Mouse (Mus musculus) heart, embryonic 11.5 days (tissue): ENCODE data around the gene Snx11. TPM values are rescaled to one million over a fixed set of nuclear protein-coding genes. Genes with fewer than 3 reads are reported as not detected.

Experiments used
- ATAC-seq: fragments of 200-750 bp; cut with Nextera tagmentation; replicated peaks from 2 replicates; pipeline ENCODE4 v1.8.0; 2017; ENCODE audit warnings: moderate library complexity; ENCODE audit not compliant: insufficient number of reproducible peaks, low FRiP score, low TSS enrichment
- H3K27ac ChIP-seq: fragments of 300-500 bp; sonication (generic); 2 replicates; pipeline ENCODE4 v1.5.1; 2014; ENCODE audit warnings: mild to moderate bottlenecking, low read depth, low read length
- H3K27me3 ChIP-seq: fragments of 300-500 bp; sonication (generic); 2 replicates; pipeline ENCODE4 v1.6.1; 2014; ENCODE audit warnings: mild to moderate bottlenecking, low read length, mixed read lengths; ENCODE audit not compliant: control insufficient read depth, insufficient read depth
- H3K36me3 ChIP-seq: fragments of 300-500 bp; sonication (generic); 2 replicates; pipeline ENCODE4 v1.6.1; 2014; ENCODE audit warnings: mild to moderate bottlenecking, low read length, moderate library complexity, mixed read lengths; ENCODE audit not compliant: control insufficient read depth, insufficient read depth
- H3K4me1 ChIP-seq: fragments of 300-500 bp; sonication (generic); 2 replicates; pipeline ENCODE4 v1.6.1; 2014; ENCODE audit warnings: low read length; ENCODE audit not compliant: control insufficient read depth, insufficient read depth
- H3K4me2 ChIP-seq: fragments of 300-500 bp; sonication (generic); 2 replicates; pipeline ENCODE4 v1.6.1; 2014; ENCODE audit warnings: mild to moderate bottlenecking, moderate library complexity
- H3K4me3 ChIP-seq: fragments of 300-500 bp; sonication (generic); 2 replicates; pipeline ENCODE4 v1.5.1; 2014; ENCODE audit warnings: low read depth, low read length
- H3K9ac ChIP-seq: fragments of 300-500 bp; sonication (generic); 2 replicates; pipeline ENCODE4 v1.6.1; 2014; ENCODE audit warnings: mild to moderate bottlenecking, low read depth, low read length, moderate library complexity
- H3K9me3 ChIP-seq: fragments of 300-500 bp; sonication (generic); replicated peaks from 2 replicates; pipeline ENCODE4 v1.6.1; 2016; ENCODE audit warnings: low read length; ENCODE audit not compliant: control insufficient read depth
- WGBS: fragments of 180-500 bp; shearing (Covaris S2); extraction: QIAGEN DNeasy Blood & Tissue Kit; methylation state at CpG from one replicate; pipeline ENCODE4 v1.1.7; 2014; ENCODE audit not compliant: insufficient replicate concordance; 5-methylcytosine and 5-hydroxymethylcytosine counted together
- polyA plus RNA-seq: library from polyadenylated mRNA; unstranded; fragments of >200 nt; fragmentation: Nextera tagmentation; extraction: Ambion mirVana; gene quantifications from 2 replicates; pipeline ENCODE4 v1.2.1, GENCODE M21; 2014

Snx11 gene
- polyA plus RNA-seq, 1 experiment from 2014 or later = 7.0 TPM

DNA sequence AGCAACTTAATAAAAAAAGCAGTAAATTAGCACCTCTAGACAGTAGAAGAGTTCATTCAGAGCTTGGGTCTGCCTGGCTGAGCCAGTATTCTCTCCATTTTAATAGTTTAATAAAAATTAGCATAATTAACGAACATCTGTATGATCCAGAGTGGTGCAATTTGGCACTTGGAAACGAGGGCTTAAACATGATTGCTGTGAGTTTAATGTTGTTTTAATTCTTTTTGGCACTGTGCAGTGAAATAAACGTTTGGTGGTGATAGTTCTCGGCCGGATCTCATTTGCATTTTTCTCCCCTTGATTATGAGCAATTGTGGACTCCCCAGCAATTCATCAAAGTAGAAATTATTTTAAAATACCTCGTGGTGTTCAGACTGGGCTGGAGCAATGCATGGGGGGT, 30.7 kb downstream of the Snx11 start:
- Histone ChIP-seq H3K4me3 (no peak overlapping the region), H3K36me3 (no peaks in the 10 kb centered on the region), H3K27ac (no peak overlapping the region), H3K27me3 (peaks cover 16% of the 10 kb centered on the region), H3K4me1 (no peaks in the 10 kb centered on the region), H3K9me3 (no peaks in the 10 kb centered on the region), H3K9ac (no peak overlapping the region), H3K4me2 (no peak overlapping the region)
- WGBS = 69% methylated on average over 6 of the region's 6 CpGs
- ATAC-seq = no peak

DNA sequence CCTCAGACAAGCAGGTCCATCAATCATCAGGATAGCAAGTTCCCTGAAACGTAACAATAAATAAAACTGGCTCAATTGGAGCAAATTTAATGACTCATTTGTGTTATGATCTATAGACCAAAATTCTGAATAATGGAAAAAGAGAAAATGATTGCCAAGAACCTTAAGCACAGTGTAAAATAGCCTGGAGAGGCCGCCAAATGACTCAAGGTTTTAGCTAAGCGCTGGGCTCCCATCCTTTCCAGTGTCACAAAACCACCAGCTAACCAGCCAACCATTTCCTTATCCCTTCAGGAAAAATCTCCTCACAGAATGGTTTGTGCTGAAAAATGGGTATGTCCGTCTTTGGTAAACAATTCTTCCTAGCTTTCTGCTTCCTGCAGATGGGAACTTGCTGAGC, 33.5 kb downstream of the Snx11 start:
- no peak overlapping the region for H3K9ac ChIP-seq
- peaks cover 20% of the 10 kb centered on the region for H3K27me3 ChIP-seq
- ATAC-seq = no peak
- no peak overlapping the region for H3K4me2 ChIP-seq
- no peaks in the 10 kb centered on the region for H3K36me3 ChIP-seq
- no peak overlapping the region for H3K27ac ChIP-seq
- no peaks in the 10 kb centered on the region for H3K4me1 ChIP-seq
- WGBS = 68% methylated on average over 4 of the region's 4 CpGs
- H3K4me3 ChIP-seq = no peak overlapping the region
- H3K9me3 ChIP-seq = no peaks in the 10 kb centered on the region

DNA sequence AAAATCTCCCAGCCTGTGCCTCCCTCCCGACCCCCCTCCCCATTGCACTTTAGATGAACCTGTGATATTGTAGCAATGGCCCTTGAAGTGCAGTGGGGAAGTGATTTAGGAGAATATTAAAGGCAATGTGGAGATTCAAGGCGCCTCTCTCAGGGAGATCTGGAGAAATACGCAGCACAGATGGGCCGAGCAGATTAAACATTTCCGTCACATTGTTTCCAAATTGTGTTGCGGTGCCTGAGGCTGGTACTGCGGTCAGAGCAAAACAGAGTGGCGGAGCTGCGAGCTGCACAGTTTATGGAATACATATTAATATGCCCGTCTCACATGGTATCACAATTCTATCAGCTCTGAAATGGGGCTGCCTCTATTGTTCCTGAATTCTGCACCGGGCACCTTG, 34.4 kb downstream of the Snx11 start:
- no peak for ATAC-seq
- Histone ChIP-seq H3K27me3 (peaks cover 20% of the 10 kb centered on the region), H3K9ac (no peak overlapping the region), H3K36me3 (no peaks in the 10 kb centered on the region), H3K4me1 (no peaks in the 10 kb centered on the region), H3K4me2 (no peak overlapping the region), H3K27ac (no peak overlapping the region), H3K9me3 (no peaks in the 10 kb centered on the region), H3K4me3 (no peak overlapping the region)
- WGBS = 73% methylated on average over 11 of the region's 11 CpGs

DNA sequence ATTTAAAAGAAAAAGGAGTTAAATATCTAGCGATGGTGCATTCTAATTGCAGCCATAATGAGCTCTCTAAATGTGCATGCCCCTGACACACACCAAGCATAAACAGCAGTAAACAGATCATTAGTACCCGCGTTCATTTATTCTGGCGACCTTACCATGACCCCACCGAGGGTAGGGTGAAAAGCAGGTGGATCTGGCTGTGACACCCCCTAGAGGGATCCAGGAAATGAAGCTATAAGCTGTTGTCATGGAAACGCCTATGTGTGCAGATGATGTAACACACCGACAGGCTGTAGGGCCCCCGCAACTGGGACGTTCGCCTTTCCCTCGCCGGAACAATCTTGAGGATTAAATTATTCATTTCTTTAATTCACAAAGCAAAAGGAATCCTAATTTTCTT, 35.4 kb downstream of the Snx11 start:
- Histone ChIP-seq H3K36me3 (no peaks in the 10 kb centered on the region), H3K27ac (no peak overlapping the region), H3K9me3 (no peaks in the 10 kb centered on the region), H3K4me3 (no peak overlapping the region), H3K27me3 (peaks cover 22% of the 10 kb centered on the region), H3K4me2 (no peak overlapping the region), H3K9ac (no peak overlapping the region), H3K4me1 (no peaks in the 10 kb centered on the region)
- 40% methylated on average over 12 of the region's 12 CpGs for WGBS
- ATAC-seq = no peak

DNA sequence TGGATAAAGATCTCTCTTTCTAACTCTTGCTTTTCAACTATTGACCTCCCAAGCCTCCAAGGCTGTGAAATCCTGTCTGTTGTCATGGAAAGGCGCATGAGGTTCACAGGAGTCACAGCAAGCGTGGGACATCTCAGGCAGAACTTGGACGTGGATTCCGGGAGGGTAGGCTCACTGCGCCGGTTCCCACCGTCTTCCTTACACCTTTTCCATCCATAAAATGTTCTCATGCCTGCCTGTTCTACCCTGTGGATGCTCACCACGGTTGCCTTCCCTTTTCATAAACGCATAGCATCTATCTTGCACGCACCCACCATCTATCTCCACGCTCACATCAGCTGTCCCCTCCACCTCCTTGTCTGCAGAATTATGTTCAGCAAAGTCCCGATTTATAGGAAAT, 36.6 kb downstream of the Snx11 start:
- no peaks in the 10 kb centered on the region for H3K9me3 ChIP-seq
- no peak for ATAC-seq
- no peak overlapping the region for H3K4me3 ChIP-seq
- no peak overlapping the region for H3K27ac ChIP-seq
- no peak overlapping the region for H3K9ac ChIP-seq
- 73% methylated on average over 12 of the region's 12 CpGs for WGBS
- 0 out of 2 replicates have a peak, but pooled peaks cover 3% of the 10 kb centered on the region for H3K4me1 ChIP-seq
- peaks cover 26% of the 10 kb centered on the region for H3K27me3 ChIP-seq
- no peak overlapping the region for H3K4me2 ChIP-seq
- no peaks in the 10 kb centered on the region for H3K36me3 ChIP-seq

DNA sequence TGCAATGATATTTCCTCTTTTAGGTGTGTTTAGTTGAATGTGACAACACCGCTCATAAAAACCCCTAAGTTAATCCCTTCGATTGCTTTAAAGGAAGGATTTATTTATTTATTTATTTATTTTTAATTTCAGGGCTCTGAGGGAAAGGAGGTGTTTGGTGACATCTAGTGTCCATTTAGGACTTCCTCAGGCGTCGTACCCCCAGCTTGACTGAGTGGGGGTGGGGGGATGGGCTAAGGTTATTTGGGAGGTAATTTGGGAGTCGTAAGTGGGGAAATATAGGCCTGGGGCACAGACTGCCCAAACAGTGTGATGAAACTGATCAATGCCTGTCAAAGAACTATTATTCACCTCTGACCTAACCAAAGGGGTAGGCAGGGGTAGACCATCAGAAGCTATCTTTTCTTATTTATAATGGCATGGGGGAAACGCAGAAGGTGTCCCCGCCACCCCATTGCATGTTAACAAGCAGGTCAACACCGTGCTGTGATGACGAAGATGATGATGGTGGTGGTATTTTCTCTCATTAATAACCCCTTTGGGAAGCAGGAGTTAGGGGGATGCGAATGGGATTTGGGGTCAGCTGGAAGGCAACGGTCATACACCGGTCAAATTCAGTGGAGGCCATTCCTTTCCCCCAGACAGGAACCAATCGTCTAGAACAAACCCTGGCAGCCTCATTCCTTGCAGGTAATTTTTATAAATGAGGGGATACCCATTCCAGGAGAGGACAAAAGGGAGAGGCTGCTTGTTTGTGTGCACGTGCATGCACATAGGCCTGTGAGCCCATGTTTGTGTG, 39.5 kb downstream of the Snx11 start:
- H3K4me1 ChIP-seq = 0 out of 2 replicates have a peak, but pooled peaks cover 3% of the 10 kb centered on the region
- ATAC-seq = no peak
- H3K9me3 ChIP-seq = no peaks in the 10 kb centered on the region
- no peak overlapping the region for H3K4me2 ChIP-seq
- no peak overlapping the region for H3K9ac ChIP-seq
- 72% methylated on average over 14 of the region's 14 CpGs for WGBS
- H3K4me3 ChIP-seq = no peak overlapping the region
- H3K27ac ChIP-seq = no peak overlapping the region
- H3K27me3 ChIP-seq = peaks cover 15% of the 10 kb centered on the region
- no peaks in the 10 kb centered on the region for H3K36me3 ChIP-seq

DNA sequence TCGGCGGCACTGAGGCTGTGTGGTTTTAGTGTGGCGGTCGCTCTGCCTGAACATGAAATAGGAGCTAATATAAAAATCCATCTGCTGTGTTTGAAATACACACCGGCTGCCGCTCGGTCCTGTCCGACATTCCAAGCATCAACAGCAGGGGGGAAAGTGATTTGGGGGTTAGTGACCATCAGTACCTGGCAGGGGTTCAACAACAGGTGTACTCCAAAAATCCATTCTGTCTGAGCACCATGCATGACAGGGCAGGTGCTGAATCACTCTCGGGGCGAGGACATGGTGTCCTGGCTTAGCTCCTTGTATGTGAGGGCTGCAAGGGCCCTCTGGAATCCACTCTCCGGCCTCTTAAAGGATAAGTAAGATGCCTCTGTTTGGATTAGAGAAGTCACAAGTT, 41.0 kb downstream of the Snx11 start:
- peak overlapping the region; percentile 35 for H3K4me3 ChIP-seq
- no peaks in the 10 kb centered on the region for H3K9me3 ChIP-seq
- 0 out of 2 replicates have a peak, but pooled peaks cover 3% of the 10 kb centered on the region for H3K4me1 ChIP-seq
- no peak for ATAC-seq
- peak overlapping the region; percentile 40; the same call in 1 of the 2 replicates for H3K9ac ChIP-seq
- no peaks in the 10 kb centered on the region for H3K36me3 ChIP-seq
- H3K4me2 ChIP-seq = peak overlapping the region; percentile 65
- 16% methylated on average over 11 of the region's 11 CpGs for WGBS
- peaks cover 12% of the 10 kb centered on the region; the same call in 1 of the 2 replicates for H3K27me3 ChIP-seq
- no peak overlapping the region for H3K27ac ChIP-seq

DNA sequence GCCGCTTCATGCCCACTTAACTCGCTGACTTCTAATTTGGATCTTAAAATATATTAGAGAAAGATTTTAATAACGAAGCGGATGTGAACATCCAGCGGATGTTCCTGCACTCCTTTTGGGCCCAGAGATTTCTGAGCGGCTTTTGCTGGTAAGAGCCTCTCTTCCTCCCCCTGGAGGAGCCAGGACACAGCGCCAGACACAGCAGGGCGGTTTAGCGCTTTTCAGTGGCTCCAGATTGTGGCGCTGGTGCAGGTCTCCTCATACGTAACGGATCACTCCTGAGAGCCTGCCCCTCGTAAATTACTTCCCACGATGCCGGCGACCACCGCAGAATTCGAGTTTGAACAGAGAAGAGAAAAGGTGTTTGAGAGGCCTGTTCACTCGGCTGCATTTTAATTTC, 41.5 kb downstream of the Snx11 start:
- ATAC-seq = no peak

DNA sequence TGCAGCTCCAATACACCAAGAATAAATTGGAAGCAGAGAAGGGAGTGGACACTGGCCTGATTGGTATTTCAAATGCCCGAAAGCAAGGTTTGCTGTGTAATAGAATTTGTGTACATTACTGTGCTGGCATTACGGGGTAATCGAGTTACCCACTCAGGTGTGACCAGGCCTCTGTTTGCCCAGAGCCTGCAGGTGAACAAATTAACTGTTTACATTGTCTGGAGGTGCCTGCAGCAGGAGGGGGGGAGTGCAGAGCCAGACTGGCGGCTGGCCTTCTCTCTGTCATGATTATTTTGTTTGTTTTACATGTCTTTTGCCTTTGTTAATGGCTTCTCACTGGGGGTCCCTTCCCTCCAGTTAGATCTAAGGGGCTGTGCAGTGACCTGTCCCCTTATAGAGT, 44.7 kb downstream of the Snx11 start:
- 68% methylated on average over 4 of the region's 4 CpGs for WGBS
- no peak overlapping the region for H3K4me2 ChIP-seq
- no peak overlapping the region for H3K9ac ChIP-seq
- H3K4me3 ChIP-seq = no peak overlapping the region
- H3K27ac ChIP-seq = no peak overlapping the region
- no peaks in the 10 kb centered on the region for H3K9me3 ChIP-seq
- H3K27me3 ChIP-seq = peaks cover 7% of the 10 kb centered on the region; the same call in 1 of the 2 replicates
- H3K4me1 ChIP-seq = 0 out of 2 replicates have a peak, but pooled peaks cover 3% of the 10 kb centered on the region
- H3K36me3 ChIP-seq = no peaks in the 10 kb centered on the region
- ATAC-seq = no peak

More for the DNA sequence above, 41.5 kb downstream of the Snx11 start:
- Histone ChIP-seq H3K27ac (no peak overlapping the region), H3K4me2 (peak overlapping the region; percentile 65), H3K27me3 (peaks cover 10% of the 10 kb centered on the region; the same call in 1 of the 2 replicates), H3K36me3 (no peaks in the 10 kb centered on the region), H3K9ac (peak overlapping the region; percentile 54; the same call in 1 of the 2 replicates), H3K4me1 (0 out of 2 replicates have a peak, but pooled peaks cover 3% of the 10 kb centered on the region), H3K4me3 (peak overlapping the region; percentile 35), H3K9me3 (no peaks in the 10 kb centered on the region)
- 2% methylated on average over 19 of the region's 19 CpGs for WGBS
